10 mouse cellular contexts compared by ENCODE assay signal in the genomic region with DNA sequence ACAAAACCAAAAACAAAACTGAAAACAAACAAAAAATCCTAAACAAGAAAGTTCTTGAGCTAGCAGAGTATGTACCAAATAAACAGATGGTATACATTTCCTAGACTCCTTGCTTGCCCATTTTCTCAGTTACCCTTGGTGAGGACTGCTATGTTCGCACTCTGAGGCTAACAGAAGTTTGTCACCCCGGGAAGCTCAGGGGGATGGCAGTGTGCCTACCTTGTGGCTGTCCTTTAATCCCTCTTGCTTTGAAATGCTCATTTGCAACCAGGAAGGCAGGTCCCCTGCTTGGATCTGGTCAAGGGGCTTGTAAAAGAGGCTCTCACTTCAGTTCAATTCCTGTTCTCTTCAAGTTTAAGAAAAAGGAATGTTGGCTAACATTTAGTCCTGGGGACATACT.
DNase-seq lines count a peak whose midpoint lies in the region; ATAC-seq lines count a peak whose summit lies in the region.
"Had no signal": no experiment of that assay in that cellular context is flagged by ENCODE, and none has a peak within 500 bp of the region (broad histone marks: within the 10 kb centered on the region; RNA-seq: fewer than 3 reads in every experiment).

No protein-coding gene starts in this region.

- no peaks in the 10 kb centered on the region for H3K36me3 ChIP-seq in forebrain, embryonic 10.5 days (replicated peaks)
- no peaks in the 10 kb centered on the region for H3K36me3 ChIP-seq in forebrain, embryonic 12.5 days (replicated peaks)
- H3K36me3 ChIP-seq in forebrain, embryonic 15.5 days: no peaks in the 10 kb centered on the region
- H3K36me3 ChIP-seq in limb, embryonic 12.5 days: no peaks in the 10 kb centered on the region

- no peaks in the 10 kb centered on the region for H3K9me3 ChIP-seq in forebrain, embryonic 10.5 days
- H3K9me3 ChIP-seq in forebrain, embryonic 12.5 days: no peaks in the 10 kb centered on the region
- H3K9me3 ChIP-seq in forebrain, embryonic 15.5 days: no peaks in the 10 kb centered on the region
- H3K9me3 ChIP-seq in limb, embryonic 12.5 days: no peaks in the 10 kb centered on the region

- no peak overlapping the region for H3K4me2 ChIP-seq in forebrain, embryonic 12.5 days
- no peak overlapping the region for H3K4me2 ChIP-seq in forebrain, embryonic 15.5 days (replicated peaks)
- H3K4me2 ChIP-seq in limb, embryonic 12.5 days: peak overlapping the region; percentile 26

- H3K9ac ChIP-seq in forebrain, embryonic 12.5 days: no peak overlapping the region
- H3K9ac ChIP-seq in forebrain, embryonic 15.5 days (replicated peaks): no peak overlapping the region
- H3K9ac ChIP-seq in limb, embryonic 12.5 days (replicated peaks): no peak overlapping the region

- WGBS in forebrain, embryonic 10.5 days: 33% methylated on average over 2 of the region's 2 CpGs
- 29% methylated on average over 2 of the region's 2 CpGs for WGBS in forebrain, embryonic 12.5 days
- WGBS in forebrain, embryonic 15.5 days: 25% methylated on average over 2 of the region's 2 CpGs
- WGBS in limb, embryonic 12.5 days: 7% methylated on average over 2 of the region's 2 CpGs

- no peak overlapping the region for H3K4me3 ChIP-seq in forebrain, embryonic 10.5 days
- H3K4me3 ChIP-seq in forebrain, embryonic 12.5 days (replicated peaks): no peak overlapping the region
- H3K4me3 ChIP-seq in forebrain, embryonic 15.5 days: no peak overlapping the region
- H3K4me3 ChIP-seq in limb, embryonic 12.5 days (replicated peaks): no peak overlapping the region

- peaks cover 43% of the 10 kb centered on the region for H3K4me1 ChIP-seq in forebrain, embryonic 10.5 days
- peaks cover 8% of the 10 kb centered on the region; the same call in 1 of the 2 replicates for H3K4me1 ChIP-seq in forebrain, embryonic 12.5 days
- peaks cover 11% of the 10 kb centered on the region for H3K4me1 ChIP-seq in forebrain, embryonic 15.5 days
- peaks cover 24% of the 10 kb centered on the region for H3K4me1 ChIP-seq in limb, embryonic 12.5 days (replicated peaks)

- no peaks in the 10 kb centered on the region for H3K27me3 ChIP-seq in forebrain, embryonic 10.5 days (ENCODE audit: poor library complexity, severe bottlenecking)
- H3K27me3 ChIP-seq in forebrain, embryonic 12.5 days: no peaks in the 10 kb centered on the region
- H3K27me3 ChIP-seq in forebrain, embryonic 15.5 days: no peaks in the 10 kb centered on the region
- no peaks in the 10 kb centered on the region for H3K27me3 ChIP-seq in limb, embryonic 12.5 days

- peak overlapping the region; percentile 31; the same call in 1 of the 2 replicates for H3K27ac ChIP-seq in forebrain, embryonic 10.5 days
- no peak overlapping the region for H3K27ac ChIP-seq in forebrain, embryonic 12.5 days
- no peak overlapping the region for H3K27ac ChIP-seq in forebrain, embryonic 15.5 days (replicated peaks)
- H3K27ac ChIP-seq in limb, embryonic 12.5 days: peak overlapping the region; percentile 74

- DNase-seq in forebrain, embryonic 10.5 days (ENCODE audit: extremely low spot score, low spot score): no peak
- peak; percentile 21 for DNase-seq in cerebellum, adult 11 months
- no peak for DNase-seq in ovary, postnatal 10 days (ENCODE audit: low spot score)
- DNase-seq in thymus, postnatal 14 days: no peak
- no peak for DNase-seq in liver
- DNase-seq: adrenal gland, postnatal 36 days; kidney, postnatal 25 days had no signal

- no peak for ATAC-seq in forebrain, embryonic 12.5 days (ENCODE audit: low FRiP score)
- peak; percentile 81 for ATAC-seq in forebrain, embryonic 15.5 days (replicated peaks)
- ATAC-seq in limb, embryonic 12.5 days (ENCODE audit: insufficient number of reproducible peaks, insufficient read depth, low FRiP score, low TSS enrichment, low read depth): peak; percentile 52; the same call in 1 of the 2 replicates

Comparison
In these comparisons a context has a peak if more than half of its experiments do, and no peak if none do; other contexts are left out.
1. H3K27ac ChIP-seq: peak in forebrain, embryonic 10.5 days (single experiment) and limb, embryonic 12.5 days (single experiment); none in forebrain, embryonic 12.5 days (single experiment) and forebrain, embryonic 15.5 days (single experiment).